Mouse (Mus musculus): Measurements from ENCODE around the gene Rcor3. TPM values are rescaled to one million over a fixed set of nuclear protein-coding genes. Genes with fewer than 3 reads are reported as not detected.

Gene Rcor3
- polyA plus RNA-seq, 1 experiment from 2014 or later, result 14.8 TPM

DNA sequence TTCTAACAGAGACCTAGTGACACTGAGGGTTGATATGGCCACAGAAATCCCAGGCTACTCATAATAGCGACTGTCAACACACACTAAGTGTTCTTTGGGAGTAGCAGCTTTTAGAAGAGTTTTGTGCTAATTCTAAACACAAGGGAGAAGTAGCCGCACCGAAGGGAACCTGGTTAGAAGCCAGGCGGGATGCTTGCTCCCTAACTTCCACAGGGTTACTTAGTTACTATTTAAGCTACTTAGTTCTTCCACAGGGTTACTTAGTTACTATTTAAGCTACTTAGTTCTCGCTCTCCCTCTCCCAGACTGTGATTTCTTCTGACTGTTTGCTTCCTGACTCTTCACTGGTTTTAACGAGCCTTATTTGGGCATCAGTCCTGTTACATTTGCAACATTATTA is 34.7 kb downstream of the Rcor3 start:
- WGBS, result 82% methylated on average over 6 of the region's 6 CpGs
- no peaks in the 10 kb centered on the region for H3K27me3 ChIP-seq (replicated peaks; ENCODE audit: control insufficient read depth, insufficient read depth, low read length)
- H3K27ac ChIP-seq (ENCODE audit: low read depth, low read length), result no peak overlapping the region
- no peak overlapping the region for H3K9ac ChIP-seq (ENCODE audit: low read depth, low read length)
- H3K9me3 ChIP-seq (ENCODE audit: control insufficient read depth, low read length), result no peaks in the 10 kb centered on the region
- H3K4me1 ChIP-seq (replicated peaks; ENCODE audit: control insufficient read depth, insufficient read depth, low read length), result 0 out of 2 replicates have a peak, but pooled peaks cover 3% of the 10 kb centered on the region
- H3K36me3 ChIP-seq (ENCODE audit: control insufficient read depth, insufficient read depth, low read length), result peaks cover 7% of the 10 kb centered on the region
- H3K4me3 ChIP-seq (ENCODE audit: low read depth, low read length), result no peak overlapping the region
- DNase-seq (ENCODE audit: low spot score), result no peak
- H3K4me2 ChIP-seq, result no peak overlapping the region
- ATAC-seq (replicated peaks; ENCODE audit: low FRiP score), result no peak

DNA sequence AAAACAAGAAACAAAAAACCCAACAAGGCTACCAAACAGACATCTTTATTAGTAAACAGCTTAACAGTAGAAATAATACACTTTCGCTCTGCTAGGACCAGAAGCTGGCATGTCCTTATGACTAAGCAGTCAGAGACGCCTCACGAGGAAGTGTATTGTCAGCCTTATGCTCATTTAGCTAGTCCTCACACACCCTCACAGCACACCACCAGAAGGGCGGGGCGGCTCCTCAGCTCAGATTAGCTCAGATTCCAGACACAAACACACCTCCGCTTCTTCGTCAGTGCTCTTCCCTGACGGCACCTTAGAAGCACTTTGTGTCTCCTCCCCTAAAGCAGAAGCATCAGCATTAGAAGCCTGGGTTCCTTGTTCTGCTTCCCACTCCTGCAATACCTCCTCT is 36.5 kb downstream of the Rcor3 start:
- Histone ChIP-seq H3K4me3 (ENCODE audit: low read depth, low read length) (no peak overlapping the region), H3K27ac (ENCODE audit: low read depth, low read length) (no peak overlapping the region), H3K9ac (ENCODE audit: low read depth, low read length) (no peak overlapping the region), H3K36me3 (ENCODE audit: control insufficient read depth, insufficient read depth, low read length) (peaks cover 7% of the 10 kb centered on the region), H3K4me1 (replicated peaks; ENCODE audit: control insufficient read depth, insufficient read depth, low read length) (no peaks in the 10 kb centered on the region), H3K27me3 (replicated peaks; ENCODE audit: control insufficient read depth, insufficient read depth, low read length) (no peaks in the 10 kb centered on the region), H3K4me2 (no peak overlapping the region), H3K9me3 (ENCODE audit: control insufficient read depth, low read length) (no peaks in the 10 kb centered on the region)
- no peak for ATAC-seq (replicated peaks; ENCODE audit: low FRiP score)
- no peak for DNase-seq (ENCODE audit: low spot score)
- WGBS, result 71% methylated on average over 8 of the region's 8 CpGs

DNA sequence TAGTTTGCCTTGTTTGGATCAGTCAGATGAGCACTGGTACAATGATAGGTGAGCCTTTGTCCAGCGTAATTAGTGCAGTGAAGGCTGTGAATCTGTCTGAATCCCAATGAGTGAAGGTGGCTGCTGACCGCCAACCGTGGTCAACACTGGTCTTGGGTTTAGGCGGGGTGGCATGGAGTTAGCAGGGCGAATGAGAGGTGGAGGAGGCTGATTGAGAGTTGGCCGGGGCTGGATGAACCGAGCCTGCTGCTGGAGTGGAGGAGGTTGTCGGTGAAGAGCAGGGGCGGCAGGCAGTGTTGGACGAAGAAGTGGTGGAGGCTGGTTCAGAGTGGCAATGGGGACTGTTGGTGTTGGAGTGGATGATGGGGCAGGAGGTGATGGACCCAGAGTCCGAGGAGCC is 37.1 kb downstream of the Rcor3 start:
- Histone ChIP-seq H3K9me3 (ENCODE audit: control insufficient read depth, low read length) (no peaks in the 10 kb centered on the region), H3K36me3 (ENCODE audit: control insufficient read depth, insufficient read depth, low read length) (peaks cover 7% of the 10 kb centered on the region), H3K27ac (ENCODE audit: low read depth, low read length) (no peak overlapping the region), H3K4me1 (replicated peaks; ENCODE audit: control insufficient read depth, insufficient read depth, low read length) (no peaks in the 10 kb centered on the region), H3K27me3 (replicated peaks; ENCODE audit: control insufficient read depth, insufficient read depth, low read length) (no peaks in the 10 kb centered on the region), H3K4me2 (no peak overlapping the region), H3K9ac (ENCODE audit: low read depth, low read length) (no peak overlapping the region), H3K4me3 (ENCODE audit: low read depth, low read length) (no peak overlapping the region)
- ATAC-seq (replicated peaks; ENCODE audit: low FRiP score) (no peak), DNase-seq (ENCODE audit: low spot score) (no peak)
- 91% methylated on average over 11 of the region's 11 CpGs for WGBS

DNA sequence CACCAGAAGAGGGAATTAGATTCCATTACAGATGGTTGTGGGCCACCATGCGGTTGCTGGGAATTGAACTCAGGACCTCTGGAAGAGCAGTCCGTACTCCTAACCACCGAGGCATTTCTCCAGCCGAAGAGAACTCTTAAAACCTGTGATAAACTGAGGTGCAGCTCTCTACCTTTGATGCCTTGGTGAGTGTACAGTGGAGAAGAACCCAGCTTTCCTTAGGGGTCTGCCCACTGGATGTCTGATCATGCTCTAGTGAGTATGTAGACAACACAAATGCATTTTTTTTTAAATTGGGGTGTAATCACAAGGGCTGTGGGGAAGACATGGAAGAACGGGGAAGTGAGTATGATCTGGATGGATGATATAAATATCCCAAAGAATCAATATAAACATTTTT is 42.2 kb downstream of the Rcor3 start:
- no peaks in the 10 kb centered on the region for H3K27me3 ChIP-seq (replicated peaks; ENCODE audit: control insufficient read depth, insufficient read depth, low read length)
- no peak for ATAC-seq (replicated peaks; ENCODE audit: low FRiP score)
- DNase-seq (ENCODE audit: low spot score), result no peak
- no peak overlapping the region for H3K9ac ChIP-seq (ENCODE audit: low read depth, low read length)
- H3K36me3 ChIP-seq (ENCODE audit: control insufficient read depth, insufficient read depth, low read length), result peaks cover 2% of the 10 kb centered on the region
- no peak overlapping the region for H3K4me2 ChIP-seq
- H3K27ac ChIP-seq (ENCODE audit: low read depth, low read length), result no peak overlapping the region
- no peak overlapping the region for H3K4me3 ChIP-seq (ENCODE audit: low read depth, low read length)
- H3K9me3 ChIP-seq (ENCODE audit: control insufficient read depth, low read length), result no peaks in the 10 kb centered on the region
- H3K4me1 ChIP-seq (replicated peaks; ENCODE audit: control insufficient read depth, insufficient read depth, low read length), result peaks cover 11% of the 10 kb centered on the region
- WGBS, result 81% methylated on average over 5 of the region's 5 CpGs

DNA sequence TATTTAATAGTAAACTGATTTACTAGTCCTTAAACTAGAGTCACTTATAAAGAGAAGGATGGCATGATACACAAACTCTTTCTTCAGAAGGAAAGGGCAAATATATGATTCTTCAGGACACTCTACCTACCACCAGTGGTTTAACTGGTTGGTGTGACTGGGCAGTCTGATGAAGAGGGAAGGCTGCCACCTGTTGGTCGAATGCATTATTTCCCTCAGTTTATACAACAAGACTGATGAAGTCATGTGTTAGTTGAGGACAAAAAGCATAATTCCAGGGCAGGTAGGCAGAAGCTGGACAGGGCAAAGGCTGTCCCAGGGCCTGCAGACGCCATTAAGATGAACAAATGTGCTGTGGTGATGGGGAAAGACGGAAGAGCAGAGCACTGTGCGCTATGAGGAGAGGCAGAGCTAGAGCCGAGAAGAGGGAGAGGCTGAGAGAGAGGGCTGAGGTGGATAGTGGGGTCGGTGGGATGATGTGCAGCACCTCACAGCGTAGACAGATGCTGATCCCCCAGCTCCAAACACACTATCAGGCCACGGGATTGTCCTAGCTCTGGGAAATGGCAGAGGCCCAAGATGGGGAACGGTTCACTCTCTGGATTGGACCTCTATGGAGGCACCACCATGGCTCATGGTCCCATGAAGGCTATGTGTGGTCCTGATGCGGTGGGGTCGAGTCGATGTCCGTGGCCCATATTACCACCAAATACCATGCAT is 43.3 kb downstream of the Rcor3 start:
- DNase-seq (ENCODE audit: low spot score), result peak; percentile 60
- no peak overlapping the region for H3K9ac ChIP-seq (ENCODE audit: low read depth, low read length)
- no peak overlapping the region for H3K4me3 ChIP-seq (ENCODE audit: low read depth, low read length)
- no peaks in the 10 kb centered on the region for H3K36me3 ChIP-seq (ENCODE audit: control insufficient read depth, insufficient read depth, low read length)
- no peak overlapping the region for H3K27ac ChIP-seq (ENCODE audit: low read depth, low read length)
- H3K9me3 ChIP-seq (ENCODE audit: control insufficient read depth, low read length), result no peaks in the 10 kb centered on the region
- no peaks in the 10 kb centered on the region for H3K27me3 ChIP-seq (replicated peaks; ENCODE audit: control insufficient read depth, insufficient read depth, low read length)
- H3K4me1 ChIP-seq (replicated peaks; ENCODE audit: control insufficient read depth, insufficient read depth, low read length), result peaks cover 15% of the 10 kb centered on the region
- H3K4me2 ChIP-seq, result no peak overlapping the region
- no peak for ATAC-seq (replicated peaks; ENCODE audit: low FRiP score)
- 53% methylated on average over 13 of the region's 13 CpGs for WGBS

DNA sequence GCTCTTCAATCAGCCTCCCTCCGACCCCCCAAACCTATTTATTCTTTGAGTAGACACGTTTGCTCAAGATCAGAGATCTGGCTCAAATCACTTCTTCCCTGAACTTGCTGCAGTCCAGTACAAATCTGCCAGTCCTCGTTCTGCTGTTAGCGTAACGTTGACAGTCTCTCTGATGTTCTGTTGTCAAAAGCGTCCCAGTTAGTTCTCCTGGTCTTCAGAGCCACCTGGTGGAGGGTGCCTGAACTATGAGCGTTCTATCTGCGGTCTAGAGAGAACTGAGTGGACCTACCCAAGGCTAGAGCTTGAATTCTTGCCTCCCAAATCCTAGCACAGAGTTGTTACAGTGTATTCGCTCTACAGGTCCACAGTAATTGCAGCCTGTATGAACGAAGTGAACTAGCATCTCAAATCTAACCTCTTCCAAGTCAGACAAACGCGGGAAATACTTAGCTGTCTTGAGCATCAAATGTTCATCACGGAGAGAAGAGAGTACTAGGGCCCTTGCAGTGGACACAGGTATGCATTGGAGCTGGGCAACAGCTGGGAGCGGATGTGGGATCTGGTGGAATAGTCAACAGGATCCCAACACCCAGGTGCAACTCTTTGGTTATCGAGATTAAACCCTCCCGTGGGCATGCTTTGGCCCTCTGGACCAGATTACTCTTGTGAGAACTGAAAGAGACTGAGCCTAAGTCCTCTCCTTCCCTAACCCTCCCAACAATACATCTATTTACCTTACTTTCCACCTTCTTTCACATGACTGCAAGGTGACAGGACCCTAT is 44.8 kb downstream of the Rcor3 start:
- H3K36me3 ChIP-seq (ENCODE audit: control insufficient read depth, insufficient read depth, low read length), result no peaks in the 10 kb centered on the region
- no peaks in the 10 kb centered on the region for H3K9me3 ChIP-seq (ENCODE audit: control insufficient read depth, low read length)
- no peaks in the 10 kb centered on the region for H3K27me3 ChIP-seq (replicated peaks; ENCODE audit: control insufficient read depth, insufficient read depth, low read length)
- H3K4me1 ChIP-seq (replicated peaks; ENCODE audit: control insufficient read depth, insufficient read depth, low read length), result peaks cover 15% of the 10 kb centered on the region
- peak; percentile 77 for ATAC-seq (replicated peaks; ENCODE audit: low FRiP score)
- WGBS, result 28% methylated on average over 16 of the region's 16 CpGs
- H3K9ac ChIP-seq (ENCODE audit: low read depth, low read length), result no peak overlapping the region
- peak overlapping the region; percentile 92 for H3K4me2 ChIP-seq
- peak; percentile 73 for DNase-seq (ENCODE audit: low spot score)
- H3K27ac ChIP-seq (ENCODE audit: low read depth, low read length), result no peak overlapping the region
- peak overlapping the region; percentile 68 for H3K4me3 ChIP-seq (ENCODE audit: low read depth, low read length)

DNA sequence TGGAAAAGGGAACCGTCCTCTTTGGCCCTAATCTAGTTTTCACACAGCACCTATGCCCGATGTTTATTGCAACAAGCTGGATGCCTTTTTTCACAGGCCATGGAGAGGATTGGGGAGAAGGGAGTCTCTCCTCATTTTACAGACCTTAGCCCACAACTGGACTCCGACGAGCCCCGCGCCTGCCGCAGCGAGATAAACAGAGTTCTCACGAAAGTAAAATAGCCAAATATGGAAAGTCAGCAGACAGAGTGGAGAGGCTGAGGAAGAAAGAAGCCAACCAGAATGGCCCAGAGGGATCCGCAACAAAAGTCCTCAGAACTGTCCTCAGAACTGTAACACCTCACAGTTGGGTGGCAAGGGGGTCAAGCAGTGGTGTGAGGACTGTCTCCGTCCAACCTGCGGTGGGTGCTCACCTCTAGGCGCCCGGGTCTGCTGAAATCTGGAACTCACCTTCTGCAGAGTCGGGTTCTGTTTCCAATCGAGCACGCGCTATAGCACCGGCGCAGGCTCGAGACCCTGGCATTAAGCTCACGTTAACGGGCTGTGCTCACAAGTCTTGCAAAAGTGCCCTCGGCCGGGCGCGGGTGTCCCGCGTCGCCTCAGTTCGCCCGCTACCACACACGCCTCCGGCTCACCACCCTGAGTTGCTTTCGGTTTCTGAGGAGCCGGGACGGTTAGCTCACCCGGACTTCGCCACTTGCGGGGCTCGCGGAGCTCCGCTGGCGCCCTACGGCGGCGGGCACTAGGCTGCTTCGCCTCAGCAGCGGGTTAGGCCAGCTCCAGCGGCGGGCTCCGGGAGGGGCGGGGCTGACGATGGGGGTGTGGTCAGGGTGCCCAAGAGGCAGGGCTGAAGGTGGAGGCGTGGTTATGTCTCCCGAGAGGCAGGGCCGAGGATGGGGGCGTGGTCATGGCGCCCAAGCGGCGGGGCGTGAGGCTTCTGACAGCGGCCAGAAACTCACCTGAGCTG is 45.8 kb downstream of the Rcor3 start, which contains the start of gene Traf5:
TSS of gene Traf5 (minus strand) at position 754 of the 967 bp plus-strand sequence.
- H3K4me3 ChIP-seq (ENCODE audit: low read depth, low read length), result peak within 1 kb of the TSS; percentile 68
- peaks cover 15% of the 10 kb centered on the region for H3K4me1 ChIP-seq (replicated peaks; ENCODE audit: control insufficient read depth, insufficient read depth, low read length)
- ATAC-seq (replicated peaks; ENCODE audit: low FRiP score) (peak; percentile 96), DNase-seq (ENCODE audit: low spot score) (peak; percentile 97)
- H3K4me2 ChIP-seq, result peak within 1 kb of the TSS; percentile 92
- H3K27me3 ChIP-seq (replicated peaks; ENCODE audit: control insufficient read depth, insufficient read depth, low read length), result no peaks in the 10 kb centered on the region
- H3K9ac ChIP-seq (ENCODE audit: low read depth, low read length), result peak within 1 kb of the TSS; percentile 85
- WGBS, result 1% methylated on average over 63 of the region's 63 CpGs
- H3K27ac ChIP-seq (ENCODE audit: low read depth, low read length), result peak within 1 kb of the TSS; percentile 85
- no peaks in the 10 kb centered on the region for H3K36me3 ChIP-seq (ENCODE audit: control insufficient read depth, insufficient read depth, low read length)
- H3K9me3 ChIP-seq (ENCODE audit: control insufficient read depth, low read length), result no peaks in the 10 kb centered on the region
